ENCODE assay signal across 18 mouse cellular contexts in the genomic region with DNA sequence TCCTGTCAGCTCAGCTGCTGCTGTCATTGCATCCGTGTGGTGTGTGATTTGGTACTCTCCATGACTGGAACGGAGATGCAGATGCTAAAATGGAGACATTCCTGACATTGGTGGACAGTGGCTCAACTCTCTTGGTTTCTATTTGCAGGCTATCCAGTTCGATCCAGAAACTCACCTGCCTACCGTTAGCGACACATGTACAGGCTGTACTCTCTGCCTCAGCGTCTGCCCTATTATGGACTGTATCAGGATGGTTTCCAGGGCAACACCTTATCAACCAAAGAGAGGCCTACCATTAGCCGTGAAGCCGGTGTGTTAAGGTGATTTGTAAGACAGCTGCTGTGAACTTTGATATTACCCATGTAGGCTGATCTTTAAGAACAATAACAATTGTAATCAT.
DNase-seq lines count a peak whose midpoint lies in the region; ATAC-seq lines count a peak whose summit lies in the region.
"Had no signal": no experiment of that assay in that cellular context is flagged by ENCODE, and none has a peak within 500 bp of the region (broad histone marks: within the 10 kb centered on the region; RNA-seq: fewer than 3 reads in every experiment).

No protein-coding gene starts in this region.

- no peak overlapping the region for H3K9ac ChIP-seq in hindbrain, embryonic 14.5 days
- no peak overlapping the region for H3K9ac ChIP-seq in forebrain, embryonic 15.5 days (replicated peaks)
- H3K9ac ChIP-seq in intestine, embryonic 14.5 days (ENCODE audit: low read length), result no peak overlapping the region
- no peak overlapping the region for H3K9ac ChIP-seq in midbrain, embryonic 16.5 days (ENCODE audit: low read depth, low read length)
- H3K9ac ChIP-seq: kidney, embryonic 15.5 days had no signal

- H3K36me3 ChIP-seq in hindbrain, embryonic 14.5 days (replicated peaks; ENCODE audit: control insufficient read depth, insufficient read depth), result no peaks in the 10 kb centered on the region
- H3K36me3 ChIP-seq in hindbrain, embryonic 10.5 days, result no peaks in the 10 kb centered on the region
- H3K36me3 ChIP-seq in forebrain, embryonic 15.5 days, result no peaks in the 10 kb centered on the region
- H3K36me3 ChIP-seq in intestine, embryonic 14.5 days (ENCODE audit: control insufficient read depth, insufficient read depth, low read length), result no peaks in the 10 kb centered on the region
- H3K36me3 ChIP-seq in midbrain, embryonic 16.5 days (ENCODE audit: control insufficient read depth, insufficient read depth, low read length), result no peaks in the 10 kb centered on the region
- H3K36me3 ChIP-seq: kidney, embryonic 15.5 days; limb, embryonic 10.5 days had no signal

- H3K9me3 ChIP-seq in hindbrain, embryonic 14.5 days (ENCODE audit: control insufficient read depth, low read length), result no peaks in the 10 kb centered on the region
- no peaks in the 10 kb centered on the region for H3K9me3 ChIP-seq in hindbrain, embryonic 10.5 days
- no peaks in the 10 kb centered on the region for H3K9me3 ChIP-seq in forebrain, embryonic 15.5 days
- H3K9me3 ChIP-seq in intestine, embryonic 14.5 days (ENCODE audit: control insufficient read depth, low read length), result no peaks in the 10 kb centered on the region
- no peaks in the 10 kb centered on the region for H3K9me3 ChIP-seq in midbrain, embryonic 16.5 days (replicated peaks; ENCODE audit: control insufficient read depth, low read length, poor library complexity, severe bottlenecking)
- H3K9me3 ChIP-seq: kidney, embryonic 15.5 days; limb, embryonic 10.5 days had no signal

- no peaks in the 10 kb centered on the region for H3K4me1 ChIP-seq in hindbrain, embryonic 14.5 days (replicated peaks; ENCODE audit: control insufficient read depth, insufficient read depth, low read length)
- H3K4me1 ChIP-seq in hindbrain, embryonic 10.5 days (replicated peaks), result no peaks in the 10 kb centered on the region
- no peaks in the 10 kb centered on the region; the same call in 1 of the 2 replicates for H3K4me1 ChIP-seq in forebrain, embryonic 15.5 days
- H3K4me1 ChIP-seq in intestine, embryonic 14.5 days (replicated peaks; ENCODE audit: control insufficient read depth, insufficient read depth, low read length), result no peaks in the 10 kb centered on the region
- H3K4me1 ChIP-seq in midbrain, embryonic 16.5 days (ENCODE audit: control insufficient read depth, insufficient read depth, low read length), result no peaks in the 10 kb centered on the region; the same call in 1 of the 2 replicates
- H3K4me1 ChIP-seq: kidney, embryonic 15.5 days; limb, embryonic 10.5 days had no signal

- peak overlapping the region; percentile 56; the same call in 1 of the 2 replicates for H3K27ac ChIP-seq in hindbrain, embryonic 14.5 days
- no peak overlapping the region for H3K27ac ChIP-seq in hindbrain, embryonic 10.5 days
- H3K27ac ChIP-seq in forebrain, embryonic 15.5 days (replicated peaks), result no peak overlapping the region
- H3K27ac ChIP-seq in intestine, embryonic 14.5 days (ENCODE audit: low read depth), result no peak overlapping the region
- peak overlapping the region; percentile 54; the same call in 1 of the 2 replicates for H3K27ac ChIP-seq in midbrain, embryonic 16.5 days (ENCODE audit: low read length)
- H3K27ac ChIP-seq: kidney, embryonic 15.5 days; layer of hippocampus, adult 2 months; limb, embryonic 10.5 days had no signal

- H3K4me2 ChIP-seq in hindbrain, embryonic 14.5 days (replicated peaks), result no peak overlapping the region
- H3K4me2 ChIP-seq in forebrain, embryonic 15.5 days (replicated peaks), result no peak overlapping the region
- no peak overlapping the region for H3K4me2 ChIP-seq in intestine, embryonic 14.5 days (ENCODE audit: low read length)
- H3K4me2 ChIP-seq in midbrain, embryonic 16.5 days (ENCODE audit: low read length), result no peak overlapping the region
- H3K4me2 ChIP-seq: kidney, embryonic 15.5 days; liver, embryonic 11.5 days had no signal

- WGBS in hindbrain, embryonic 14.5 days, result 56% methylated on average over 8 of the region's 8 CpGs
- WGBS in hindbrain, embryonic 10.5 days, result 85% methylated on average over 8 of the region's 8 CpGs
- 60% methylated on average over 8 of the region's 8 CpGs for WGBS in forebrain, embryonic 15.5 days
- WGBS in intestine, embryonic 14.5 days, result 67% methylated on average over 8 of the region's 8 CpGs
- WGBS in midbrain, embryonic 16.5 days, result 50% methylated on average over 8 of the region's 8 CpGs

- peak; percentile 53; the same call in 1 of the 2 replicates for ATAC-seq in hindbrain, embryonic 14.5 days (ENCODE audit: low FRiP score)
- peak; percentile 66; the same call in 1 of the 2 replicates for ATAC-seq in forebrain, embryonic 15.5 days (replicated peaks)
- ATAC-seq in intestine, embryonic 14.5 days (replicated peaks; ENCODE audit: low FRiP score, low TSS enrichment, low read depth), result 0 out of 2 replicates have a peak, but pooled peaks have one; percentile 55
- peak; percentile 76; the same call in 1 of the 2 replicates for ATAC-seq in midbrain, embryonic 16.5 days

- DNase-seq in hindbrain, embryonic 14.5 days (ENCODE audit: low spot score), result no peak
- no peak for DNase-seq in hindbrain, embryonic 10.5 days (ENCODE audit: low spot score)
- no peak for DNase-seq in intestine, embryonic 14.5 days (ENCODE audit: low spot score)
- DNase-seq in urinary bladder, postnatal 36 days (ENCODE audit: low spot score in 2 of 2), result no peak
- DNase-seq in frontal cortex, postnatal 14 days (ENCODE audit: low spot score in 2 of 2), result no peak
- DNase-seq: adrenal gland, postnatal 14 days; cerebellum, postnatal 10 days; gastrocnemius, postnatal 14 days; lung, adult 2 months; lung, postnatal 4 days; right cerebral cortex, postnatal 25 days; thymus, adult 18-20 months had no signal

- H3K27me3 ChIP-seq in hindbrain, embryonic 14.5 days (ENCODE audit: control insufficient read depth, insufficient read depth, low read length), result no peaks in the 10 kb centered on the region
- no peaks in the 10 kb centered on the region for H3K27me3 ChIP-seq in hindbrain, embryonic 10.5 days (ENCODE audit: insufficient read depth, poor library complexity, severe bottlenecking)
- no peaks in the 10 kb centered on the region for H3K27me3 ChIP-seq in forebrain, embryonic 15.5 days
- H3K27me3 ChIP-seq in intestine, embryonic 14.5 days (replicated peaks; ENCODE audit: control insufficient read depth, insufficient read depth, low read length), result no peaks in the 10 kb centered on the region
- H3K27me3 ChIP-seq in midbrain, embryonic 16.5 days (ENCODE audit: control insufficient read depth, insufficient read depth, low read depth, low read length), result no peaks in the 10 kb centered on the region
- H3K27me3 ChIP-seq: kidney, embryonic 15.5 days had no signal

- no peak overlapping the region for H3K4me3 ChIP-seq in hindbrain, embryonic 14.5 days (replicated peaks; ENCODE audit: low read length)
- no peak overlapping the region for H3K4me3 ChIP-seq in hindbrain, embryonic 10.5 days
- no peak overlapping the region for H3K4me3 ChIP-seq in forebrain, embryonic 15.5 days
- H3K4me3 ChIP-seq in intestine, embryonic 14.5 days (ENCODE audit: low read depth, low read length), result no peak overlapping the region
- H3K4me3 ChIP-seq in midbrain, embryonic 16.5 days (ENCODE audit: low read depth, low read length), result no peak overlapping the region
- H3K4me3 ChIP-seq: kidney, embryonic 15.5 days; layer of hippocampus, adult 2 months; limb, embryonic 10.5 days had no signal

Comparison
In these comparisons a context has a peak if more than half of its experiments do, and no peak if none do; other contexts are left out.
1. H3K27ac ChIP-seq: peak in hindbrain, embryonic 14.5 days (single experiment) and midbrain, embryonic 16.5 days (single experiment); none in hindbrain, embryonic 10.5 days (single experiment), forebrain, embryonic 15.5 days (single experiment) and intestine, embryonic 14.5 days (single experiment).
2. Peak in every context shown above with its lines, with median percentiles within 50 percentile points of each other: ATAC-seq.